Mouse (Mus musculus): ENCODE measurements around the gene Rfc5. TPM values are rescaled to one million over a fixed set of nuclear protein-coding genes. Genes with fewer than 3 reads are reported as not detected.
"Not testable (repeated sequence)": the region's sequence is repeated elsewhere in the genome, so short reads cannot be mapped to it uniquely, and the experiment has no call there.

Gene Rfc5
- total RNA-seq, 2 experiments from 2014 or later, result 2.8 to 4.3 TPM

DNA sequence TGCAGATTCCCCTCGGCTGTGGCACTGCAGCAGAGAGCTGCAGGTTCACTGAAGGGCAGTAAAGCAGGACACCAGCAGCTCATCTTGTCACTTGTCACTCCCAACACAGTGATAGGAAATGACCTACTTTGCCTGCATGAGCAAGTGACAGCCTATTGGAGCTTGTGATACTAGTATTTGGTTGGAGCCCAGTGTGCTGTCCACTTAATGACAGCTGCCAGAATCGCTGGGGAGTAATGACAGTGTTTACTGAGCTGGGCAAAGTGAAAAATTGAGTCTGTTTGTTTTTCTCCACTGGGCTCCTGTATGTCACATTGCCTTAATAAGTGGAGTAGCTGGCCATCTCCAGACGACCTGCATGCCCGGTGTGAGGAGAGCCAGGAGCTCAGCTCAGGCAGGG lies 8.6 kb downstream of the Rfc5 start:
- intact Hi-C loops (cut with DNase I; ENCODE audit: low total_unique reads), result no loop called here
- DNase-seq, result no peak

DNA sequence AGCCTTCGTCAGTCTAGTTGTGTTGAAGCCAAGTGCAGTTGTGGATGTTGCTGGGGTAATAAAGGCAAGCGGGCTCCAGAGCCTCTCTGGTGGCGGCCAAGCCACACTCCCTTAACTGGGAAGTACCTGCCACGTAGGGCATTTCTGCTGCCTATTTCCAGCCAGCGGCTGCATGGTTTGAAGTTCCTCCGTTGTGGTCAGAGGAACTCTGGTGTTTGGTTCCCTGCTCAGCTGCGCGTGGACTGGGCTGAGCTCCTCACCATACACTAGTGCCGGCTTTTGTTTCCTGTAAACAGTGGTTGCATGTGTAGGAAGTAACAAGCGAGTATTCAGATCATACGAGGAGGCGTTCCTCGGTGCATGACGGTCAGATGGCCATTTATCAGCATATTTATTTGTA lies 11.1 kb downstream of the Rfc5 start:
- intact Hi-C loops (cut with DNase I; ENCODE audit: low total_unique reads), result not testable (repeated sequence)

DNA sequence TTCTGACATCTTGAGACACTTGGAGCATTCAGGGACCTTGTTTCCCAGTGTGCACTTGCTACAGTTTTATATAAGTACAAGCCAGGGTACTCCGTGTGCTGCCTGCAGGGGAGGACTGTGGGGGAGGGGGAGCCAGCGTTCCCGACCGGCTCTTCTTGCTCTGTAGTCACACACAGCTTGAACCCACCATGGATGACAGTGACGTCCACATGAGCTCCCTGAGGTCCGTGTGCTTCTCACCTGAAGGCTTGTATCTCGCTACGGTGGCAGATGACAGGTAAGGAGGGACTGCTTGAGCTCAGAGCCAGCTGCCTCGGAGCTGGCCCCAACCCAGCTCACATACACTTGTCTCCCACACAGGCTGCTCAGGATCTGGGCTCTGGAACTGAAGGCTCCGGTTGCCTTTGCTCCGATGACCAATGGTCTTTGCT lies 12.5 kb downstream of the Rfc5 start:
- intact Hi-C loops (cut with DNase I; ENCODE audit: low total_unique reads), result no loop called here
- no peak for DNase-seq

More for the DNA sequence above, 11.1 kb downstream of the Rfc5 start:
- not testable (repeated sequence) for DNase-seq

DNA sequence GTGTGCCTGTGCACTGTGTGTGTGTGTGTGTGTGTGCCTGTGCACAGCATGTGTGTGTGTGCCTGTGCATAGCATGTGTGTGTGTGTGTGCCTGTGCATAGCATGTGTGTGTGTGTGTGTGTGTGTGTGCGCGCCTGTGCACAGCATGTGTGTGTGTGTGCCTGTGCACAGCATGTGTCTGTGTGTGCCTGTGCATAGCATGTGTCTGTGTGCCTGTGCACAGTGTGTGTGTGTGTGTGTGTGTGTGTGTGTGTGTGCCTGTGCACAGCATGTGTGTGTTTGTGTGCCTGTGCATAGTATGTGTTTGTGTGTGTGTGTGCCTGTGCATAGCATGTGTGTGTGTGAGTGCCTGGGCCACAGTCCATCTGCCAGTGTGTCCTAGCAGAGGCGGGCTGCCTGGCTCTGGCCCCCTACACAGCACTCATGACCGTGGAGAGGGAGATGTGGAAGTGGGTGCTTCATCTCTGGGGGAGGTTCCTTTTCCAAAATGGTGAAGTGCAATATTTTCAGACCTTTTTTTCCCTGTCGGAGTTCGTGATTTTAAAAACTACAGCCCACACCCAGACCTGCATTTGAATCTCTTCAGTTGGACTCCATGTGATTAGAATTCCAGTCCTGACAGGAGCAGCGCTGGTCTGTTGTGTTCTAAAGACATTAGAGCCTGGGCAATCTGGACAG lies 14.3 kb downstream of the Rfc5 start:
- DNase-seq, result no peak
- intact Hi-C loops (cut with DNase I; ENCODE audit: low total_unique reads), result no loop called here

DNA sequence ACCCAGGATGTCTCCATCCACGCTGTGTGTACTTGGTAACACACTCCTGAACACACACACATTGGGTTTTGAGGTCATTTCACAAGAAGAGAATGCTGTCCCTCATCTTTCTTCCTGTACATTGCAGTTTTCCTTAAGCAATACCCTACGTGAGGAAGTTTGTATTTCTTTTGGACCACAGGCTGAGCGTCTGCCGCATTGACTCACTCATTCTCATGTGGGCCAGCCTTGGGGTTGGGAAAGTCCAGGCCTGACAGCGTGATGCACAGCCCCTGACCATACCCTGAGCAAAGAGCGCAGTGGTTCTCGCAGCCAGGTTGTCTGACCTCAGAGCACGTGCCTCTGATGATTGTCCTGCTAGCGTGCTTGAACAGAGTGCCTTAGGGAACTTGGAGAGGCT lies 15.4 kb downstream of the Rfc5 start:
- intact Hi-C loops (cut with DNase I; ENCODE audit: low total_unique reads), result no loop called here

DNA sequence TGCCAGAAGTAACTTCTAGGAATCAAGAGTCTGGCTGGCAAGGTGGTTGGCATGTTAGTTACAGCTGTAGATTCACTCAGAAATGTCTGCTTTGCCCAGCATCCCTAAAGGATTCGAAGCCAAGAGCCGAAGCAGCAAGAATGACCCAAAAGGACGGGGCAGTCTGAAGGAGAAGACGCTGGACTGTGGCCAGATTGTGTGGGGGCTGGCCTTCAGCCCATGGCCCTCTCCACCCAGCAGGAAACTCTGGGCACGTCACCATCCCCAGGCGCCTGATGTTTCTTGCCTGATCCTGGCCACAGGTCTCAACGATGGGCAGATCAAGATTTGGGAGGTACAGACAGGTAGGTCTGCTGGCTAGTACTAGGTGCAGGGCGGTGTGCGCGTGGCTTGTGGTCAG lies 18.3 kb downstream of the Rfc5 start:
- intact Hi-C loops (cut with DNase I; ENCODE audit: low total_unique reads), result no loop called here
- DNase-seq, result no peak

More for the DNA sequence above, 15.4 kb downstream of the Rfc5 start:
- no peak for DNase-seq

DNA sequence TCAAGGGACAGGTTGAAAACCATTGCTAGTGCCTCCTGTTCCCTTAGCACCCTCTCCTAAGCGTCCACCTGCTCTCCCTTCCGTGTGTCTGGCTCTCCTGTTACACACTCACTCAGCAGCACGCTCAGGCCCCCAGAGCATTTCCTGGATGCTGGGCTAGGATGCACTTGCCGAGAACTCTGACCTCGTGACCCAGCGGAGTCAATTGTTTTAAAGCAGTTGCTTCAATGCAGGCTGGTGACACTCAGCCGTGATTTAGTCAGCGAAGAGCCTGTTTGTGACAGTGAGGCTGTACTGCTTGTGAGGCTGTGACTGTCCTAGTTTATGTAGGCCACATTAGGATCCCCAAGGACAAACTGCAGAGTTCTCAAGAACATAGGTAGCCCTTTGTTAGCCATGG lies 21.6 kb downstream of the Rfc5 start:
- no peak for DNase-seq
- intact Hi-C loops (cut with DNase I; ENCODE audit: low total_unique reads), result no loop called here

DNA sequence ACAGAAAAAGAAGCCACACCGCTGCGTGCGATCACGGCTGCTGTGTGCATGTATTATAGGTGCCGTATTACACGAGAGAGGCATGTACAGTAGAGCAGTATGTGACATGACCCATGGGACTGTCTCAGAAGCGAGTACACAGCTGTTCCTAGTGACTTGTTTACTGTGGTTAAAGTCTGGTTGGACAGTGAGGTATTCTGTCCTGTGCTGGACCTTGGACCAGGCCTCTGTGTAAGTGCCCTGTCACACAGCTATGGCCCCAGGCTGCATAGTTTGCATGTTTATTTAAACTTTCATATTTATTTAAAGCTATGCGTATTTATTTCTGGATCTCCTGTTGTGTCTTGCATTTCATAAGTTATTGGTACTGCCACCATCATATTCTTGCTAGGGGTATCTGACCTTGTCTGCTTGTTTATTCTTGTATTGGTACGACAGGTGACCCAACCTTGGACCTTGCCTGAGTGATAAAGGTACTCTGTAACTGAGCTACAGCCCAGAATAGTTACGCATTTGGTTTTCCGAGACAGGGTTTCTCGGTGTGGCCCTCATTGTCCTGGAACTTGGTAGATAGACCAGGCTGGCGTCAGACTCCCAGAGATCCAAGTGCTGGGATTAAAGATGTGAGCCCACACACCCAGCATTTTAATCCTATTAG lies 22.8 kb downstream of the Rfc5 start:
- no peak for DNase-seq
- intact Hi-C loops (cut with DNase I; ENCODE audit: low total_unique reads), result no loop called here

DNA sequence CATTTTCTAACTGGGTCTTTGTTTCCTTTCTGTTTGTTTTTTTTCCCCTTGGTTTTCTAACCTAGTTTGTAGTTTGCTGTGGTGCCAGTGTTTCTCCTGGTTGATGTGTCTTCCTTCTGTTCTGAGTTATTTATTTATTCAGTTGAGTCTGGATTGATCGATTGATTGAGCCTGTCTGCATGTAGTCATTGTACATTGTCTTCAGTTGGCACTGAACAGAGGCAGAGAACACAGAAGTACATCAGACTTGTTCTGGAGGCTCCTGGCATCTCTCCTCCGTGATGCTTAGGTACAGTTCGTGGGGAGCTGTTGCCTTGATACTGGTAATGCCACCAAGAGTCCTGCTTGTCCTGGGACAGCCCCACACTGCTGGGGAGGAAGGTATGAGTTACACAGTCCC lies 24.0 kb downstream of the Rfc5 start:
- intact Hi-C loops (cut with DNase I; ENCODE audit: low total_unique reads), result no loop called here
- DNase-seq, result no peak

DNA sequence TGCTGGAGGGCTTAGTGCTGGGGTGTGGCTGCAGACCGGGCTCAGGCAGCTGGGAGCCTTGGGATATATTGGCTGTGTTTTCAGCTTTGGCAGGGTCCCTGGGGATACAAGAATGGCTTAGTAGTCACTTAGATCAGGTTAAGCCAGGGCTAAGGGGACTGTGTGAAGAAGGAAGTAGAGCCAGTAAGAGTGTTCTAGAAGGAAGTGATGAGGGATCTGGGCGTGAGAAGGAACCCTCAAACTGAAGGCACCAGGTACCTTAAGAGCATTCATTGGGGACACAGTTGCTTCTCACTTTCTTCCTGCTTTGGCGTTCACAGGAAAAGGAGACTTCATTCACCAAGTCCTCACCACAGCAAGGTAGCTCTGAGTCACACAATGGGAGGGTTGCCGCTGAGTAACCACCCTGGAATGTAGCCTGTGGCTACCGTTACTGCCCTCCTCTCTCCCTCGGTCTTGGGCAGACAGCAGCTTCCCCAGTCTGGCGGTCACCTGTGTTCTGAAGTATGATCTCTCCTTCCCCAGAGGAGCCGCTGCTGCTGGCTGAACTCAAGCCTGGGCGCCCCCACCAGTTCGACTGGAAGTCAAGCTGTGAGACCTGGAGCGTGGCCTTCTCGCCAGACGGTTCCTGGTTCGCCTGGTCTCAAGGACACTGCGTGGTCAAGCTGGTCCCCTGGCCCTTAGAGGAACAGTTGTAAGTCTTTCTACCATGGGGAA lies 25.6 kb downstream of the Rfc5 start:
- no peak for DNase-seq
- intact Hi-C loops (cut with DNase I; ENCODE audit: low total_unique reads), result no loop called here

DNA sequence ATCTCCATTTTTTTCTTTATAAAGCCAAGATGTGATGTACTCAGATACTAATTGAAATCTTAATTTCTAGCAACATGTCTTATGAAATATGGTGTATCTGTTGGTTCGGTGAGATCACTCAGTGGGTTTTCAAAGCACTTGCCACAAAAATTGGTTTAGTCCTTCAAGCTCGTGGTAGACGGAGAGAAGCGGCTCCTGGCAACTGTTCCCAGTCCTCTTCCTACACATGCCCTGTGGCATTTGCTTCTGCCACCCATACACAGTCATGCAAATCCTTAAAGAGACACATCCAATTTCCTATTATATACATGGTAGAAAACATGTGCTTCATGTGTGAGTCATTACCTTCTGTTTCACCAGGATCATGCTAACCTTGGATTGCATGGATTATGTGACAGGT lies 27.3 kb downstream of the Rfc5 start:
- intact Hi-C loops (cut with DNase I; ENCODE audit: low total_unique reads), result no loop called here
- no peak for DNase-seq

DNA sequence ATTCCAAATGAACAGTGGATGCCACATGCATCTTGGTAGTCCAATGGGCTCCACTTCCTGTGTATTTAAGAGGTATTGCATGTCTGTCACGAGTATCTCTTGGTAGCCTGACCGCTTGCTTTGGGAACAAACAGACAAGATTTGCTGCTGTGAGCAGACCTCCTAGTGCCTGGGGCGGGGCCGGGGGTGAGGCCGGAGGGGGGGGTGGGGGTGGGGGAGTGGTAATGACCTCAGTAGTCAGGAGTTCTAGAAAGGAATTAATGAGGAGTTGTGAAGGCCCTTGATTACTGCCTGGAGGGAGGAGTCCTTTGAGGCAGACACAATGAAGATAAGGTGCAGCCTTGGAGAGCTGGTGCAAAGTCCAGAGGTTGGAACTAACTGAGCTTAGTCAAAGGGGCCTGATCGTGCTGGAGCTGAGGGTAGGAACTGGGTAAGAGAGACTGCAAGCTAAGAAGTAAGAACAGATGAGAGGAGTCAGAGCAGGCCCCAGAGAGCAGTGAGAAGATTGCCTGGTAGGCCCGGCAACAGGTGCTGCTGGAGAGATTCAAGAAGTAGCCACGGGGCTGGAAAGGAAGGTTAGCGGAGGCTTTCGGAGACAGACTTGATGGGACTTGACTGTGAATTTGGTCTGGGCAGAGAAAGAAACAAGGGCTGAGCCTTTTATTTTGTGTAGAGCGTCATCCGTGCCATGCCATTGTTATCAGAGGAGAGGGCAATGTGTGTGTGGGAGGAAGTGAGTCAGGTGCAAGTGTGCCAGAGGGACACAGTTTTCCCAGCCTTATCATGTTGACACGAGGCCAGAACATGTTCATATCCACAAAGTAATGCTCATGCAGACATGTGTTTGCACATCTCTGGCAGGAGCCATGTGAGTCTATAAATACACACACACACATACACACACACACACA lies 28.0 kb downstream of the Rfc5 start:
- intact Hi-C loops (cut with DNase I; ENCODE audit: low total_unique reads), result no loop called here
- no peak for DNase-seq

DNA sequence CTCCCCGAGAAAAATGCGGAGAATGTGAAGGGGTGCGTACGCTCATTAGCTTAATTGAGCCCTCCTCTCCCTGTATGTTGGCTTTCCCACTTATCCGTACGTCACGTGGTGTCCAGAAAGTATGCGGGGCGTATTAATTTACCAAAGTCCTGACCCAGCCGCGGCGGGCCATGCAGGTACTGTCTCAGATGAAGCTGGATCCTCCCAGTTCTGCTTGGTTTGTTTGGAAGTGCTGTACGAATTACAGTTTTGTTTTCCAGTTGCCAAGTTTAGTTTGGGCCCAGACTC lies 28.7 kb downstream of the Rfc5 start:
- no peak for DNase-seq
- intact Hi-C loops (cut with DNase I; ENCODE audit: low total_unique reads), result no loop called here

DNA sequence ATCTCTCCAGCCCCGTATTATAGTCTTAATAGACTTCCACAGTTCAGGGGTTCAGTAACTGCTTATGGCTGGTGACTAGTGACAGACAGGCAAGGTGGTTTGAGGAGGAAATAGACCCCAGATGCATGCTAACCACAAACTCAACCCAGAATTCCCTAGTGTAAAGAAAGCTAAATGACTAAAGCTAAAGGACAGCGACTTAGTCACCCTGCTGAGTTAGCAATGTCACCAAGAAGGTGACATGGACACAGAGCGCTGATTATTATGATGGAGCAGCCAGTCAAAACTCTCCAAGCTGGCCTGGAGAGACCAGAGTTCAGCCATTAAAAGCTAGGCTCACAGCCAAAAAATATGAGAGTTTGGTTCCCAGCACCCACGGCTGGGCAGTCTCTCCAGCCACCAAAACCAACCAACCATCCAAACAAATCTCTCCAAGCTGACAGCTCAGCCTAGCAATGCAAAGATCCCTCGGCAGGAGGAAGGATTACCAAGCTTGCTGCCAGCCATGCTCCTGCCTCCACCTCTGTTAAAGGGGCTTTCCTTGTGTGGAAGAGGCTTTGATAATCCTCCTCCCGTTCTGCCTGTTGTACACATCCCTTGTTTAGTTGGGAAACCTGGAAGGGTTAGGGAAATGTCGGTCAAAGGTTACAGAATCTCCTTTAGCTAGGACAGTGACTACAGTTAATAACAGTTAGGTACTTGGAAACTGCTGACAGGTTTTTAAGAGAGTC lies 29.2 kb downstream of the Rfc5 start:
- intact Hi-C loops (cut with DNase I; ENCODE audit: low total_unique reads), result no loop called here
- no peak for DNase-seq

DNA sequence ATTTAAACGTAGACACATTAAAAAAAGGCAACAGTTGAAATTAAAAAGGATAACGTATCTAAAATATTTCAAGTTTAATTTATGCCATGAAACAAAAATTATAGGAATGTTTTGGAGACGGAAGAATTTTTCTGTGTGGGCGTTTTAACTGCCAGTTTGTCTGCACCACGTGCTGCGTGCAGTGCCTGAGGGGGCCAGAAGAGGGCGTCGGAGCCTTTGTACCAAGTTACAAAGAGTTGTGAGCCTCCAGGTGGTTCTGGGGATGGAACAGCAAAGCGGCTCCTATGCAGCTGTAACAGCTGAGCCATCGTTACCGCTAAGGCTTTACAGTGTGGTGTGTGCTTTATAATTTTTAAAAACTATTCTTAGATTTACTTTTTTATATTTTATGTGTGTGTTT lies 30.1 kb downstream of the Rfc5 start:
- intact Hi-C loops (cut with DNase I; ENCODE audit: low total_unique reads), result no loop called here
- peak; percentile 69 for DNase-seq

DNA sequence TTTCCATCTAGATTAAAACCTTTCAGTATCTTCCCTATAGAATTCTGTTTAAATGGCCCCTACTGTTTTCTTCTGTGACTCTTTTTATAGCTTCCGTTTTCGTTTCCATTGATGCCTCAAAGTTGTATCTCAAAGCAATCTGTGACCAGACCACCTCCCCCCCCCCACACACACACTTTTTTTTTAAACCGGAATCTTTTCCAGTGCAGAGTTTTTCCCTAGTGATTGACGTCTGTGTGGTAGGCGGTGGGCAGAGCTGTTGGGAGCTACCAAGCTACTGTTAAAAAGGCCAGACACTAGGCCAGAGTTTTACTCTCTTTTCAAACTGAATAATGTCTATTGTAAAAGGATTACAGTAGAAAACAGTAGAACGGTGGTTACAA lies 30.6 kb downstream of the Rfc5 start:
- no peak for DNase-seq
- intact Hi-C loops (cut with DNase I; ENCODE audit: low total_unique reads), result no loop called here

DNA sequence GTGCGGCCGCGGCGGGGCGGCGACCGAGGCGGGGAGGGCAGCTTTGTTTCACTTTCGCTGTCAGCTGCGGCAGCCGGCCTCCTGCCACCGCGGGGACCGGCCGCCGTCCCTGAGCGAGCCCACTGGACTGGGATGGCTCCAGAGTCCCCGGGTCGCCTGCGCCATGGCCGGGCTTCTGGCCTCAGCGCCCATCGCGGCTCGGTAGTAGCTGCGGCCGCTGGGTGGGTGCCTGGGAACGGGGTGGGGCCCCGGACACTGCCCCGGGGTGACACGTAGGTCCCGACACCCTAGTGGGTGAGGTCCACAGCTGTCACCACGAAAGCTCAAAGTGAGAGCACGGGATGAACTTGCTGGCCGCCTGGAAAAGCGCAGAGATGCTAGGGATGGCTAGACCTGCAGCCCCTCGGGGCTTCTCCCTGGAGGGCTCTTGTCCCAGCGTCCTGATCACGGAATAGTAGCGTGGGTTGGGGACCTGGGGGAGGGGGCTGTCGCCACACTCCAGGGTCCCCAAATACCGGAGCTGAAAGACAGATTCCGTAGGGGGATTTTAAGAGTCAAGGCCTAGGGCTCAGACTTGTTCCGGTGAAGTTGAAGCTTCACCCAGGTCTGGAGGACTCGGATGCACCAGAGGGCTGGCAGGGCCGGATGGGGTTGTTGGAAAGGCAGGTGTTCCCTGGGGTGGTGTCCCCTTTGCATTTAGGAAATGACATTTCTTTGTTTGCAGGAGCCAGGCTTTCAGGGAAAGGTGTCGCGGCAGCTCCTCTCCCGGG lies 31.2 kb downstream of the Rfc5 start:
- intact Hi-C loops (cut with DNase I; ENCODE audit: low total_unique reads), result no loop called here

DNA sequence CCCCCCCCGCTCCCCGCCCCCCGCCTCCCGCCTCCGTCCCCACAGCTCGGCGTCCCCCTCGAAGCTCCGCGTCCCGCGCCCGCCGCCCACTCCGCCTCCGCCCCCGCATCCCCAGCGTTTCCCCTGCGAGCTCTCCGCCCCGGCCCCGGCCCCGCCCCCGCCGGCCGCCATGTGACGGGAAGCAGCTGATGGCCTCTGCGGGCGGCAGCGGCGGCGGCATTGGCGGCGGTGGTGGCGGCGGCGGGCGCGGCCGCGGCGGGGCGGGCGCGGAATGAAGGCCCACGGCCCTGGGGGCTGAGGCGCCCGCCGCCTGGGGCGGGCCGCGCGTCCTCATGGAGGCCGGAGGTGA lies 31.7 kb downstream of the Rfc5 start, which contains the start of gene Wsb2:
Gene Wsb2, plus strand, starts transcription at position 176 of the 349 bp plus-strand sequence.
- intact Hi-C loops (cut with DNase I; ENCODE audit: low total_unique reads), result no loop called here
- peak; percentile 90 for DNase-seq

More for the DNA sequence above, 31.2 kb downstream of the Rfc5 start:
- peak; percentile 64 for DNase-seq

Data from gastrocnemius, postnatal 14 days (tissue).